Mouse (Mus musculus) CD4-positive, CD25-positive, alpha-beta regulatory T cell, adult 2 months (primary cell): ENCODE results near the gene Bcdin3d.
A peak's percentile ranks its signal among the peaks of the same experiment; 100 is the strongest.
"Not testable (repeated sequence)": the region's sequence is repeated elsewhere in the genome, so short reads cannot be mapped to it uniquely, and the experiment has no call there.

Experiments used
- DNase-seq: peaks from one replicate; pipeline ENCODE4 v3.0.0-alpha.2; 2012; ENCODE audit warnings: low read depth, low spot score

The Bcdin3d gene

GRCm38 (mm10) chr15:99473801-99474575, 542 bp downstream of the Bcdin3d start:
- peak; percentile 47 for DNase-seq

- no peak for DNase-seq
These were observed 1.6 kb downstream of the Bcdin3d start for GRCm38 (mm10) chr15:99472972-99473371.

- peak; percentile 60 for DNase-seq
These were observed 2.9 kb downstream of the Bcdin3d start for GRCm38 (mm10) chr15:99471677-99472063.

GRCm38 (mm10) chr15:99470971-99471676, 3.4 kb downstream of the Bcdin3d start:
- peak; percentile 69 for DNase-seq

GRCm38 (mm10) chr15:99470224-99470761, 4.2 kb downstream of the Bcdin3d start:
- DNase-seq = no peak

GRCm38 (mm10) chr15:99469736-99470135, 4.8 kb downstream of the Bcdin3d start:
- no peak for DNase-seq

GRCm38 (mm10) chr15:99469067-99469466, 5.5 kb downstream of the Bcdin3d start:
- DNase-seq = peak; percentile 82

GRCm38 (mm10) chr15:99463194-99463593, 11.3 kb downstream of the Bcdin3d start:
- DNase-seq = no peak

GRCm38 (mm10) chr15:99457606-99458401, 16.7 kb downstream of the Bcdin3d start, which contains the start of gene Nckap5l:
Gene Nckap5l (minus strand): TSS chr15:99457748.
- peak; percentile 95 for DNase-seq

GRCm38 (mm10) chr15:99456963-99457605, 17.4 kb downstream of the Bcdin3d start:
- DNase-seq = peak; percentile 66

GRCm38 (mm10) chr15:99456338-99456962, 18.1 kb downstream of the Bcdin3d start:
- no peak for DNase-seq

GRCm38 (mm10) chr15:99455415-99455814, 19.1 kb downstream of the Bcdin3d start:
- DNase-seq = no peak

- no peak for DNase-seq
These were observed 19.8 kb downstream of the Bcdin3d start for GRCm38 (mm10) chr15:99454585-99455279.

- DNase-seq = no peak
These were observed 21.2 kb downstream of the Bcdin3d start for GRCm38 (mm10) chr15:99453153-99453900.

- no peak for DNase-seq
These were observed 24.7 kb downstream of the Bcdin3d start for GRCm38 (mm10) chr15:99449751-99450280.

GRCm38 (mm10) chr15:99449131-99449750, 25.3 kb downstream of the Bcdin3d start:
- DNase-seq = peak; percentile 33

GRCm38 (mm10) chr15:99446136-99446535, 28.4 kb downstream of the Bcdin3d start:
- not testable (repeated sequence) for DNase-seq

- DNase-seq = no peak
These were observed 29.0 kb downstream of the Bcdin3d start for GRCm38 (mm10) chr15:99445567-99445966.

- no peak for DNase-seq
These were observed 32.2 kb downstream of the Bcdin3d start for GRCm38 (mm10) chr15:99442358-99442757.
